Mouse (Mus musculus): ENCODE data around the gene Zfp385c. TPM values are rescaled to one million over a fixed set of nuclear protein-coding genes. Genes with fewer than 3 reads are reported as not detected.

The Zfp385c gene
- total and polyA plus RNA-seq, 3 experiments = 0.12 to 0.15 TPM; not detected in 1

DNA sequence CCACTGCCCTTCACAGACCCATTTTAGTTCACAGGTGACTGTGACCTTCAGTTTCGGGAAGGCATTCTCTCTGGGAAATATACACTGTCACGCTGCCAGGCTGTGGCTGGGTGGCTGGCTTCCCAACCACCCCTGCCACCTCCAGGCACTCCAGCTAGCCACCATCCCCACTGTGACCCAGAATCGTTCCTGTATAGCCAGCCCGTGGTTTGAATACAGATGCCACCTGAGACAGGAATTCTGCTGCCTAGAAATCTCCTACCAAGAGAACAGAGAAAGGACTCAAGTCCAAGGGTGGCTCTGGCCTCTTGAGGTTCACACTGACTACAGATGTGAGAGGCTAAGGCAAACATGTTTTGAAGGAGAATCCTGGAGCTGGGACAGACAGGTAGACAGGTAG lies 26.6 kb upstream of the Zfp385c start:
- H3K9me3 ChIP-seq (replicated peaks; ENCODE audit: insufficient read depth, low read length) = no peaks in the 10 kb centered on the region
- peaks cover 23 to 37% of the 10 kb centered on the region in 2 experiments for H3K4me1 ChIP-seq (ENCODE audit: control insufficient read depth in 1 of 2, insufficient read depth in 2 of 2, low read length in 2 of 2)
- H3K79me2 ChIP-seq (ENCODE audit: control insufficient read depth, insufficient read depth, low read length, poor library complexity) = peaks cover 34% of the 10 kb centered on the region
- TF ChIP-seq MXI1 (IDR thresholded peaks at IDR 0.05; ENCODE audit: low read depth, low read length) (no peak), E2F4 (IDR thresholded peaks at IDR 0.05; ENCODE audit: borderline replicate concordance, low read depth, low read length) (no peak), MAZ (IDR thresholded peaks at IDR 0.05; ENCODE audit: low read depth, low read length) (no peak), POLR2AphosphoS5 (IDR thresholded peaks at IDR 0.05; ENCODE audit: borderline replicate concordance, low read depth, low read length) (no peak), CHD2 (IDR thresholded peaks at IDR 0.05; ENCODE audit: low read length) (no peak), MYB (IDR thresholded peaks at IDR 0.05; ENCODE audit: low read depth, low read length) (no peak), USF1 (IDR thresholded peaks at IDR 0.05; ENCODE audit: low read depth, low read length) (no peak), RCOR1 (IDR thresholded peaks at IDR 0.05; ENCODE audit: low read depth, low read length) (no peak), ELF1 (IDR thresholded peaks at IDR 0.05; ENCODE audit: low read depth, low read length) (no peak), ZC3H11A (IDR thresholded peaks at IDR 0.05; ENCODE audit: low read depth, low read length) (no peak), ETS1 (IDR thresholded peaks at IDR 0.05; ENCODE audit: low read depth, low read length) (no peak), ZKSCAN1 (IDR thresholded peaks at IDR 0.05; ENCODE audit: low read depth, low read length) (no peak), NELFE (IDR thresholded peaks at IDR 0.05; ENCODE audit: low read depth, low read length) (no peak), SIN3A (IDR thresholded peaks at IDR 0.05; ENCODE audit: low read length) (no peak), GATA1 (IDR thresholded peaks at IDR 0.05; ENCODE audit: low read depth, low read length) (no peak), SMC3 (IDR thresholded peaks at IDR 0.05; ENCODE audit: low read depth, low read length) (no peak), USF2 (IDR thresholded peaks at IDR 0.05; ENCODE audit: borderline replicate concordance in 1 of 2, insufficient read depth in 1 of 2, low read depth in 1 of 2, low read length in 2 of 2) (no peak), POLR2A (IDR thresholded peaks at IDR 0.05; ENCODE audit: control insufficient read depth in 1 of 2, insufficient read depth in 1 of 2, low read depth in 1 of 2, low read length in 2 of 2, poor library complexity in 1 of 2) (no peak)
- DNase-seq (ENCODE audit: low read depth, low spot score) = no peak
- H3K9ac ChIP-seq (ENCODE audit: control insufficient read depth, low read depth, low read length, poor library complexity, severe bottlenecking) = no peak overlapping the region
- peaks cover 13 to 42% of the 10 kb centered on the region in 2 experiments for H3K36me3 ChIP-seq (ENCODE audit: control insufficient read depth in 1 of 2, insufficient read depth in 2 of 2, low read length in 2 of 2)
- no peaks in the 10 kb centered on the region for H3K27me3 ChIP-seq (ENCODE audit: control insufficient read depth in 1 of 2, insufficient read depth in 2 of 2, low read length in 2 of 2)
- H3K27ac ChIP-seq (ENCODE audit: control insufficient read depth, low read depth, low read length) = no peak overlapping the region
- no peak overlapping the region for H3K4me3 ChIP-seq (ENCODE audit: control insufficient read depth in 1 of 2, insufficient read depth in 1 of 2, low read depth in 2 of 2, low read length in 2 of 2)

DNA sequence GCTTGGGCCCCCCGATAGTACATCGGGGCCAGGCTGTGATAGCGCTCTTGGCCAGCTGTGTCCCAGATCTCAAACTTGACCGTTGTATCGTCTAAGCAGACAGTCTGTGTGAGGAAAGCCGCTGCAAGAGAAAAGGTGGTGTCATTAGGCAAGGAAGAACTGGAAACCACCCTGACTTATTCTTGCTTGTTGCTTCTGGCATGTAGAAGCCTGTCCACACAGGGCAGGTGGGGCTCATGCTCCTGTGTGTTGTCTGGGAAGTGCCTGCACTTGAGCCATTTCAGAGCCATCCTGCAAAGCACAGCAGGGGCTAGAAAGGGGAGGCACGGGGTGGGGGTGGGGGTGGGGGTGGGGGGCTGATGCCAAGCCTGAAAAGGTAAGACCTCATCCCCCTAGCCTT lies 26.2 kb upstream of the Zfp385c start:
- DNase-seq (ENCODE audit: low read depth, low spot score) = no peak
- TF ChIP-seq POLR2A (IDR thresholded peaks at IDR 0.05; ENCODE audit: control insufficient read depth in 1 of 2, insufficient read depth in 1 of 2, low read depth in 1 of 2, low read length in 2 of 2, poor library complexity in 1 of 2) = no peak
- TF ChIP-seq CHD1 (IDR thresholded peaks at IDR 0.05; ENCODE audit: low read depth, low read length) = no peak
- TF ChIP-seq JUND (IDR thresholded peaks at IDR 0.05; ENCODE audit: low read depth, low read length) = no peak
- no peak for TF ChIP-seq SIN3A (IDR thresholded peaks at IDR 0.05; ENCODE audit: low read length)
- TF ChIP-seq E2F4 (IDR thresholded peaks at IDR 0.05; ENCODE audit: borderline replicate concordance, low read depth, low read length) = no peak
- no peak for TF ChIP-seq MYC (IDR thresholded peaks at IDR 0.05; ENCODE audit: low read depth, low read length)
- TF ChIP-seq RAD21 (IDR thresholded peaks at IDR 0.05; ENCODE audit: low read depth, low read length) = no peak
- no peak for TF ChIP-seq UBTF (IDR thresholded peaks at IDR 0.05; ENCODE audit: borderline replicate concordance, insufficient read depth, low read depth, low read length)
- no peak for TF ChIP-seq BHLHE40 (IDR thresholded peaks at IDR 0.05; ENCODE audit: borderline replicate concordance, low read depth, low read length)
- TF ChIP-seq CHD2 (IDR thresholded peaks at IDR 0.05; ENCODE audit: low read length) = no peak
- no peak for TF ChIP-seq NELFE (IDR thresholded peaks at IDR 0.05; ENCODE audit: low read depth, low read length)
- TF ChIP-seq GABPA (IDR thresholded peaks at IDR 0.05; ENCODE audit: low read depth, low read length) = no peak
- no peak for TF ChIP-seq TCF12 (IDR thresholded peaks at IDR 0.05; ENCODE audit: low read depth, low read length)
- no peak for TF ChIP-seq ZNF384 (IDR thresholded peaks at IDR 0.05; ENCODE audit: low read depth, low read length)
- no peak for TF ChIP-seq TBP (IDR thresholded peaks at IDR 0.05; ENCODE audit: low read depth, low read length)
- no peaks in the 10 kb centered on the region for H3K27me3 ChIP-seq (ENCODE audit: control insufficient read depth in 1 of 2, insufficient read depth in 2 of 2, low read length in 2 of 2)
- H3K4me3 ChIP-seq (ENCODE audit: control insufficient read depth in 1 of 2, insufficient read depth in 1 of 2, low read depth in 2 of 2, low read length in 2 of 2) = no peak overlapping the region
- peaks cover 32% of the 10 kb centered on the region for H3K79me2 ChIP-seq (ENCODE audit: control insufficient read depth, insufficient read depth, low read length, poor library complexity)
- peaks cover 22 to 38% of the 10 kb centered on the region in 2 experiments for H3K4me1 ChIP-seq (ENCODE audit: control insufficient read depth in 1 of 2, insufficient read depth in 2 of 2, low read length in 2 of 2)
- no peaks in the 10 kb centered on the region for H3K9me3 ChIP-seq (replicated peaks; ENCODE audit: insufficient read depth, low read length)
- no peak overlapping the region for H3K27ac ChIP-seq (ENCODE audit: control insufficient read depth, low read depth, low read length)
- H3K36me3 ChIP-seq (ENCODE audit: control insufficient read depth in 1 of 2, insufficient read depth in 2 of 2, low read length in 2 of 2) = peaks cover 10 to 40% of the 10 kb centered on the region in 2 experiments
- H3K9ac ChIP-seq (ENCODE audit: control insufficient read depth, low read depth, low read length, poor library complexity, severe bottlenecking) = no peak overlapping the region

Data from MEL (cell line).